Mouse (Mus musculus): Measurements from ENCODE around the gene Antxr2. TPM values are rescaled to one million over a fixed set of nuclear protein-coding genes. Genes with fewer than 3 reads are reported as not detected.

Gene Antxr2
- total and polyA plus RNA-seq, 2 experiments from 2014 or later: 1.1 to 4.4 TPM

GRCm38 (mm10) chr5:97914890-97915289 lies 116.0 kb downstream of the Antxr2 start:
- no peaks in the 10 kb centered on the region for H3K27me3 ChIP-seq (ENCODE audit: insufficient read depth, low read length)
- no peak overlapping the region for H3K4me3 ChIP-seq (ENCODE audit: low read depth, low read length)
- no peak overlapping the region for H3K4me2 ChIP-seq (ENCODE audit: low read depth, low read length, poor library complexity, severe bottlenecking)
- WGBS: 22% methylated on average over 2 of the region's 2 CpGs
- ATAC-seq (ENCODE audit: low FRiP score) (no peak), DNase-seq (ENCODE audit: low spot score) (no peak)
- TF ChIP-seq CTCF (IDR thresholded peaks at IDR 0.05): no peak
- no peaks in the 10 kb centered on the region for H3K9me3 ChIP-seq (ENCODE audit: low read length)
- no peaks in the 10 kb centered on the region for H3K4me1 ChIP-seq (ENCODE audit: insufficient read depth, low read length)
- no peaks in the 10 kb centered on the region for H3K36me3 ChIP-seq (ENCODE audit: insufficient read depth, low read length)
- no peak overlapping the region for H3K27ac ChIP-seq (ENCODE audit: low read depth, low read length)
- H3K9ac ChIP-seq (replicated peaks; ENCODE audit: low read length, poor library complexity, severe bottlenecking): no peak overlapping the region

DNA sequence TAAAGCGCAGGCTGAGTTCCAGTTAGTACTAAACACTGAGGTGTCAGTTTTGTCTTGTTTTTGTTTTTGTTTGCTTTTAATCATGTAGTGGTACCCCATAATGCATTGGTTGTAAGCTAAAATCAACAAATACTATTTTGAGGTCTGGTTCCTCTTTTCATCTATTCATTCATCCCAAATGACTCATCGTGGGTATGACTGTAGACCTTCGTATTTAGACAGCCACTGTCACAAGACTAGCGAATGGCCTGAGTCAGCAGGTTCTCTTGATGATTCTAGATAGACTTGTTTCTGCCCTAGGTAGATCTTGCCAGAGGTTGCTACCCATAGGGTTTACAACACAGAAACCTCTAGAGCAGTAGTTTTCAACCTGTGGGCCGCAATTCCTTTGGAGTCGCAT lies 116.9 kb downstream of the Antxr2 start:
- Histone ChIP-seq H3K9ac (replicated peaks; ENCODE audit: low read length, poor library complexity, severe bottlenecking) (no peak overlapping the region), H3K4me3 (ENCODE audit: low read depth, low read length) (no peak overlapping the region), H3K4me2 (ENCODE audit: low read depth, low read length, poor library complexity, severe bottlenecking) (no peak overlapping the region), H3K9me3 (ENCODE audit: low read length) (no peaks in the 10 kb centered on the region), H3K27me3 (ENCODE audit: insufficient read depth, low read length) (no peaks in the 10 kb centered on the region), H3K36me3 (ENCODE audit: insufficient read depth, low read length) (no peaks in the 10 kb centered on the region), H3K27ac (ENCODE audit: low read depth, low read length) (no peak overlapping the region), H3K4me1 (ENCODE audit: insufficient read depth, low read length) (no peaks in the 10 kb centered on the region)
- 94% methylated on average over 6 of the region's 6 CpGs for WGBS
- no peak for TF ChIP-seq CTCF (IDR thresholded peaks at IDR 0.05)
- DNase-seq (ENCODE audit: low spot score): no peak
- ATAC-seq (ENCODE audit: low FRiP score): no peak

DNA sequence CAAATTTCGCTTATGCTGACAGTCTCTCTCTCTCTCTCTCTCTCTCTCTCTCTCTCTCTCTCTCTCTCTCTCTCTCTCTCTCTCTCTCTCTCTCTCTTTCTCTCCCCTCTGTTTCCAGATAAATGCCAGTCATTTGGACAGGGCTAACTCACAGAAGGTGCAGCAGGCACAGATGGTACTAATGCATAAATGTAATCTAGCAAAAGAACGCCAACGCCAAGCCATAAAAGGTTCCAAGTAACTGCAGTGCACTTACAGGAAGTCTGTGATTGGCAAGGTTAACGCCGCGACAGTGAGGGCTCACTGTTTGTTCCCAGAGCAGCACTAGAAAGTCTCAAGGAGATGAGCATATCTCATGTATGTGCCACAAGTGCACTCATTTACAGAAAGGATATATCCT lies 123.4 kb downstream of the Antxr2 start:
- H3K9me3 ChIP-seq (ENCODE audit: low read length): no peaks in the 10 kb centered on the region
- H3K4me1 ChIP-seq (ENCODE audit: insufficient read depth, low read length): no peaks in the 10 kb centered on the region
- H3K4me3 ChIP-seq (ENCODE audit: low read depth, low read length): no peak overlapping the region
- TF ChIP-seq CTCF (IDR thresholded peaks at IDR 0.05): no peak
- WGBS: 87% methylated on average over 6 of the region's 6 CpGs
- no peak overlapping the region for H3K4me2 ChIP-seq (ENCODE audit: low read depth, low read length, poor library complexity, severe bottlenecking)
- H3K36me3 ChIP-seq (ENCODE audit: insufficient read depth, low read length): no peaks in the 10 kb centered on the region
- H3K27ac ChIP-seq (ENCODE audit: low read depth, low read length): no peak overlapping the region
- H3K27me3 ChIP-seq (ENCODE audit: insufficient read depth, low read length): no peaks in the 10 kb centered on the region
- ATAC-seq (ENCODE audit: low FRiP score): no peak
- no peak overlapping the region for H3K9ac ChIP-seq (replicated peaks; ENCODE audit: low read length, poor library complexity, severe bottlenecking)
- peak; percentile 51 for DNase-seq (ENCODE audit: low spot score)

DNA sequence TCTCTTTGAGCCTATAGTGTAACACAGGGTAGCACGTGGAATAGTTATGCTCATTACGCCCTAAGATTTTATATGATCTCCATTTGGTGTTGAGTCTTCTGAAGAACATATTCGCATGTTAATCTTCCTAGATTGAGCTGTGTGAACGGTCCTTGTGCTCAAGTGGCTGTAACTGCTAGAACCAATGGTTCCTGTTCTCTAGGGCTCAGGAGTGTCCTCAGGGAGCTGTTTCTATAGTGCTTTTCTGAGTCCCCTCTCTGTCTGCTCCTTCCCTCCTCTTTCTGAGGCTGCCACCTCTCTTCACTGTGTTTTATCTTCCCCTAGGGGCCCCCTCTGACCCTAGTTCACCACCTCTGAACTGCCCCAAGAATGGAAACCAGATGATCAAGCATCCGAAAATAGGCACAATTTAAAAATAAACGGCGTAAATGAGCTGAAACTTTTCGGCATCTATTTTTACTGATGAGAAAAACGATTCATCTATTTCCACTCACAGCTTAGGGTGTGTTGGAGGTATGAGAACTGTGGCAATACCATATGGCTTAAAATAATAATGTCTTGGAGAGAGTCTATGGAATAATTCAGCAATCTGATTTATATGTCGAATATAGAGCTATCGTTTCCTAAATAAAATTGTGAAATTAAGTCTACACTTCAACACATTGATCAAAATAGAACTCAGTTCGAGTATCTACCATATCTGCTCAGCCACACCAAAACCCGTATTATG lies 124.1 kb downstream of the Antxr2 start:
- no peak overlapping the region for H3K27ac ChIP-seq (ENCODE audit: low read depth, low read length)
- ATAC-seq (ENCODE audit: low FRiP score) (no peak), DNase-seq (ENCODE audit: low spot score) (no peak)
- 93% methylated on average over 13 of the region's 13 CpGs for WGBS
- no peaks in the 10 kb centered on the region for H3K27me3 ChIP-seq (ENCODE audit: insufficient read depth, low read length)
- H3K9ac ChIP-seq (replicated peaks; ENCODE audit: low read length, poor library complexity, severe bottlenecking): no peak overlapping the region
- H3K4me1 ChIP-seq (ENCODE audit: insufficient read depth, low read length): no peaks in the 10 kb centered on the region
- TF ChIP-seq CTCF (IDR thresholded peaks at IDR 0.05): no peak
- H3K9me3 ChIP-seq (ENCODE audit: low read length): no peaks in the 10 kb centered on the region
- no peak overlapping the region for H3K4me2 ChIP-seq (ENCODE audit: low read depth, low read length, poor library complexity, severe bottlenecking)
- no peaks in the 10 kb centered on the region for H3K36me3 ChIP-seq (ENCODE audit: insufficient read depth, low read length)
- H3K4me3 ChIP-seq (ENCODE audit: low read depth, low read length): no peak overlapping the region

- TF ChIP-seq CTCF (IDR thresholded peaks at IDR 0.05): no peak
- no peak for ATAC-seq (ENCODE audit: low FRiP score)
- Histone ChIP-seq H3K9ac (replicated peaks; ENCODE audit: low read length, poor library complexity, severe bottlenecking) (no peak overlapping the region), H3K4me1 (ENCODE audit: insufficient read depth, low read length) (no peaks in the 10 kb centered on the region), H3K9me3 (ENCODE audit: low read length) (no peaks in the 10 kb centered on the region), H3K4me2 (ENCODE audit: low read depth, low read length, poor library complexity, severe bottlenecking) (no peak overlapping the region), H3K4me3 (ENCODE audit: low read depth, low read length) (no peak overlapping the region), H3K27me3 (ENCODE audit: insufficient read depth, low read length) (no peaks in the 10 kb centered on the region), H3K27ac (ENCODE audit: low read depth, low read length) (no peak overlapping the region), H3K36me3 (ENCODE audit: insufficient read depth, low read length) (no peaks in the 10 kb centered on the region)
- no peak for DNase-seq (ENCODE audit: low spot score)
- WGBS: 89% methylated on average over 3 of the region's 3 CpGs
Observed at GRCm38 (mm10) chr5:97905856-97906255, 125.0 kb downstream of the Antxr2 start.

DNA sequence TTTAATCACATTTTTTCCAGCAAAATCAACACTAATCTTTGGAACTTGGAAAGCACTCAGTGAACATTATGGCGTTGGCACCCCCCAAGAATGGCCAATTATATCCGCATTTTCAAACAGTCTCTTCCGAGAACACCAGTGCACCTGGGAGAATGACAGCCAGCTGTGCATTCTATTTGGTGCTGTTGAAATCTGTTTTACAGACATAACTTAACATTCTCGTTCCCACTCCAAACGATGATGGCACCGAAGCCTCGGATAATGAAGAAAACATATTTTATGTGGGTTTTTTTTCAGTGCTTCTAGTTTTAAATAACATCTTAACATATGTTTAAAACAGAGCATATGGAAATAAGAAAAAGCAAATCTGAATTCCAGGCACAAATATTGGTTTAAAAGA lies 129.7 kb downstream of the Antxr2 start:
- 77% methylated on average over 7 of the region's 7 CpGs for WGBS
- Histone ChIP-seq H3K4me2 (ENCODE audit: low read depth, low read length, poor library complexity, severe bottlenecking) (no peak overlapping the region), H3K9ac (replicated peaks; ENCODE audit: low read length, poor library complexity, severe bottlenecking) (no peak overlapping the region), H3K27me3 (ENCODE audit: insufficient read depth, low read length) (no peaks in the 10 kb centered on the region), H3K9me3 (ENCODE audit: low read length) (no peaks in the 10 kb centered on the region), H3K4me3 (ENCODE audit: low read depth, low read length) (no peak overlapping the region), H3K36me3 (ENCODE audit: insufficient read depth, low read length) (no peaks in the 10 kb centered on the region), H3K27ac (ENCODE audit: low read depth, low read length) (no peak overlapping the region), H3K4me1 (ENCODE audit: insufficient read depth, low read length) (no peaks in the 10 kb centered on the region)
- no peak for ATAC-seq (ENCODE audit: low FRiP score)
- DNase-seq (ENCODE audit: low spot score): no peak
- no peak for TF ChIP-seq CTCF (IDR thresholded peaks at IDR 0.05)
